Mouse (Mus musculus) cerebellum, adult 2 months (tissue): Measurements from ENCODE around the gene Kctd20.

Experiments
- CTCF ChIP-seq: fragments of 200-500 bp; IDR thresholded peaks from 2 replicates; pipeline ENCODE4 v1.5.1; 2011; ENCODE audit warnings: low read depth, mild to moderate bottlenecking, control low read depth, low read length, moderate library complexity, borderline replicate concordance; ENCODE audit not compliant: insufficient read depth
- POLR2A ChIP-seq: fragments of 200-500 bp; IDR thresholded peaks from 2 replicates; pipeline ENCODE4 v1.6.1; 2011; ENCODE audit warnings: low read length, control low read depth, borderline replicate concordance; ENCODE audit not compliant: insufficient read depth

- TF ChIP-seq POLR2A, result no peak
- no peak for TF ChIP-seq CTCF
Measured at GRCm38 (mm10) chr17:29016705-29017104, 65.0 kb downstream of the Kctd20 start.
